Mouse (Mus musculus) cerebellum, postnatal 10 days (tissue): ENCODE results near the gene Aurkaip1.
A peak's percentile ranks its signal among the peaks of the same experiment; 100 is the strongest.
"Not testable (repeated sequence)": the region's sequence is repeated elsewhere in the genome, so short reads cannot be mapped to it uniquely, and the experiment has no call there.

Experiments
- DNase-seq, 2 experiments: peaks; one replicate each; pipeline ENCODE4 v3.0.0; 2021; ENCODE audit warnings: mixed read lengths in 2 of 2

Aurkaip1 gene

DNA sequence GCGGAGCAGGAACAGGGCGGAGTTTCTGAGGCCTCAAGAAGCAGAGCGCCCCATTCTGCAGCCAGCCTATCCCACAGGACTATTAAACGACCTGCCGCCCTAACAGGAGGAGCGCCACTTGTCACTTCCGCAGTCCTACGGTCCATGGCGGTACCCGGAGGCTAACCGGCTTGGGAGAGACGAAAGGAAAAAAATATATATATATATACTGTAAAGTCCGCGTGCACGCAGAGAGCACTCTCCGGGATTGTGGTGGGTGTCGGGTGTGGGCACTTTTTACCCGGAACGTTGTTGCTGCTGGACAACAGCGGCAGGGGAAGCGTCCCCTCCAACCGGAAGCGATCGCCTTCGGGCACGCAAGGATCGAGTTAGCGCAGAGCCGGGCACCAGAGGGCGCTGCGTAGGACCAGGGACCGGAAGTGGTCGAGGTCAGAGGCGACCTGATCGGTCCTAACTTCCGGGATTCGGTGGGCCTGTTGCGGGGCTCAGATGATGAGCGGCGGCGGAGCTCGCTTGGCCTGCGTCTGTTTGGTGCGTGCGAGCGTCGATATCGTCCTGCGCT, at the start of gene Aurkaip1:
Gene Aurkaip1 (plus strand): TSS at position 68 of the 562 bp plus-strand sequence.
- peak; percentile 99 for DNase-seq

DNA sequence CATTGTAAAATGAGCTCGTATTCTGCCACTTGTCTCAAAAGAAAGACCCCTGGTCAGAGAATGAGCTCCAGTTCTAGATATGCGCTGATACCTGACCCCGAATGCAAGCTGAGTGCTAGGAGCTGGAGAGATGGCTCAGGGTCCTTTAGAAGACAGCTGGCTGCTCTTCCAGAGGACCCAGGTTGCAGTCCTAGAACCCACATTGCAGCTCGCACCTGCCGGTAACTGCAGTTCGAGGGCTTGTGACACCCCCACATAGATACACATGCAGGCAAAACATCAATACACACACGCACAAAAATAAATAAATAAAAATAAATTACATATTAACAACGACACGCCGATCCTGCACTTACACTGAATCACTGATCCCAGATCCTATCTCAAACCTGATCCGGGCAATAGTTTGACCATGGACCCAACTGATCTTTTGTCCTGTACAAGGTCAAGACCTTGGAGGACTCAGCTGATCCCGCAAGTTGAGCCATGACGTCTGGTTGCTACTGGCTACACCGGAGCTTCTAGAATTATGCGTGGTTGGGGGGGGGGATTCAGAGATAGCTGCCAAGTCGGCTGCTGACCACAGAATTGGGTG, 47.5 kb upstream of the Aurkaip1 start:
- DNase-seq = no peak

DNA sequence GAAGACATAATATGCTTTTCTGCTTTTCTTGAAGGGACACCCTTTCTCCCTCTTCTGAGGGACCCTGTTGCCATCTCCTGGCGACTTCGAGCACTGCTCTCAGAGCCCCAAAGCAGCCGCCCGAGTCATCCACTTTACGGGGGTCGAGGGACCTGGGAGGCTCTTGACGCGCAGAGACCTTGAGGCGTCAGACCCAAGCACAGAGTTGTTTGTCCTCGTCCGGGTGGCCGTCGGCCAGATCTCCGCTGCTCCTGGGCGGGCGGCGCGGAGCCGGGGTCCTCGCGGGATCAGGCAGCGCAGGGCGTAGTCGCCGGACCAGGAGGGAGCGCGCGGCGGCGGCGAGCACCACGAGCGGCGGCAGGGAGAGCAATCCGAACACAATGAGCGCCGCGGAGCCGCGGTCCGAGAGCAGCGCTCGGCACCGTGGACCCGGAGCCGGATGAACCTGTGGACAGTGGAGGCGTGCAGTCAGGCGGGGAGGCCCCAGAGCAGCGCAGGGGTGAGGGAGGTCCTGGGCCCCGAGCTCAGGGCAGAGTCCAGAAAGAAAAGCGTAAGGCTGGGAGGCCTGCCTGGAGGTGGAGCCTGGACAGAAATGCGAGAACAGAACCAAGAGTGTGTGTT, 46.9 kb upstream of the Aurkaip1 start:
- DNase-seq = peak; percentile 93

DNA sequence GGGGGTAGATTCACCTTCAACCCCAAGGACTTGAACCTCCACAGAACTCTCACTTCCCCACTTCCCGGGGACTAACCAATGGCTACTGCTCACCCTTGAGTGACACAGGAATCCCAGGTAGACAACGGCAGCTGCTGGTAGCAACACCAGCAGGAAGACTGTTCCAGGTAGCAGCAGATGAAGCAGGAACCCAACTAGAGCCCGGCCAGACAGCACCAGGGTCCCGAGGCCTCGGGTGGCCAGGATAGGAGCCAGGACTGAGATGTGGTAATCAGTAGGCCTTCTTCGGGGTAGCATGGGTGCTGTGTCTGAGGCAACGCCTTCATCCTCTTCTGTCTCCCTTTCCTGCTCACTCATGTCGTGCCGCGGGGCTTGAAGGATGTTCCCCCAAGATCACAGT, 45.8 kb upstream of the Aurkaip1 start:
- DNase-seq = no peak

DNA sequence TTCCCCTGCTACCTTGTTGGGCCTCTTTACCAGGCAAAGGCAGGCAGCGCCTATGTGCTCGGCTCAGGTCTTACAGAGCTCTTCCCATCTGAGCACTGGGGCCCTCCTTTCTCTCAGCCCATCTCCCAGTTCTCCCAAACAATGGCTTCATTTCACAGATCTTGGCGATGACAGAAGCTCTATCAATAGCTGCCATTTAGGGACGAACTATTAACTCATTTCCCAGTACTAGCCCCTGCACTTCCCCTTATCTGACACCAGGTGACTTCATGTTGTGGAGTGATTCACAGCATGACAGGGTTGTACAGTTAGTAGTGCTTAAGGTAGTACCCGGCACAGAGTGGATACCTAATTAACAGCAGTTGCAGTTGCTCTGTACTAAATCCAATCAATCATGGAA, 45.3 kb upstream of the Aurkaip1 start, which contains the start of gene Tmem88b:
Gene Tmem88b (minus strand): TSS at position 56 of the 400 bp plus-strand sequence.
- DNase-seq = no peak

DNA sequence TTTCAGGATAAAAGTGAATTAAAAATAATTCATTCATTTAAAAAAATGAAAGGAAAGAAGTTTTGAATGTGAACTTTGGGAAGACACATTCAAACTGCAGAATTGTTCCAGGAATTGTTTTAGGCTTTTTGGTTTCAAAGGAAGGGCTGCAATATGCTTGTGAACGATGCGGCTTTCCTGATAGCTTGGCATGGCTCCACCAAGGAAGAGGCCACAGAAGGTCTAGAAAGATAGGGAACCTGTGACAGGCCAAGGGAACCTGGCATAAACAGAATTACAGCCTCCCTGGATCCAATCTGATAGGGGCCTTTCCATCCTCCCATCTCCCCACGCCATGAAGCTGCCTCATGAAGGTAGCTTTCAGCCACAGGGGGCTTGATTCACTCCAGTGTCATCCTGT, 42.8 kb upstream of the Aurkaip1 start:
- DNase-seq = no peak

DNA sequence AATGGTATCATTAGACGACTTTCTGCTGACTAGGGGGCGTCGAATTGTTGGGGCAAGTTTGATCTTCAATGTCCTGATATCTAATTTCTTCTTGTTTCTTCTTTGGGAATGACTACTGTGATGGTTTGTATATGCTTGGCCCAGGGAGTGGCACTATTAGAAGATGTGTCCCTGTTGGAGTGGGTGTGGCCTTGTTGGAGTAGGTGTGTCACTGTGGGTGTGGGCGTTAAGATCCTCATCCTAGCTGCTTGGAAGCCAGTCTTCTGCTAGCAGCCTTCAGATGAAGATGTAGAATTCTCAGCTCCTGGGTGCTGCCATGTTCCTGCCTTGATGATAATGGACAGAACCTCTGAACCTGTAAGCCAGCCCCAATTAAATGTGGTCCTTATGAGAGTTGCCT, 42.2 kb upstream of the Aurkaip1 start:
- DNase-seq = not testable (repeated sequence)

DNA sequence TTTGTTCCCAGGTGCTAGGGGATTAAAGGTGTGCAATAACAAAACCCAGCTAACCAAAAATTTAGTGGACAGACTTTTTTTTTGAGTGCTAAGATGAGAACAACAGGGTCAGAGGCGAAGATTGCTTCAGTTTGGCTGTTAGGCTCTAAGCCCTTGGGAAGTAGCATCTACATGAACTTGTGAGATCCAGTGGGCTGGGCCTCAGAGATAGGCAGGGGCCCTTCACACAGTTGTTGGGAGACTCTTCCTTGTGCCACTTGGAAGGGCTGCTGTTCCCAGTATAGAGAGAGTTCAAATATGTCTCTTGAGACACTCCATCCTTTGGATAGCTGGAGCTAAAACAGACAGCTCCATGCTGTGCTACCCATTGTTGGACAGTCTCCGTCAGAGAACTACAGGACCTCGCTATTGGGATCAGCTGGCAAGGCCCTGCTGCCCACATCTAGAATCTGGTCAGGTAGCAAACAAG, 41.0 kb upstream of the Aurkaip1 start, which contains the start of gene Ankrd65:
Gene Ankrd65 (plus strand): TSS at position 419 of the 469 bp plus-strand sequence.
- DNase-seq = no peak

DNA sequence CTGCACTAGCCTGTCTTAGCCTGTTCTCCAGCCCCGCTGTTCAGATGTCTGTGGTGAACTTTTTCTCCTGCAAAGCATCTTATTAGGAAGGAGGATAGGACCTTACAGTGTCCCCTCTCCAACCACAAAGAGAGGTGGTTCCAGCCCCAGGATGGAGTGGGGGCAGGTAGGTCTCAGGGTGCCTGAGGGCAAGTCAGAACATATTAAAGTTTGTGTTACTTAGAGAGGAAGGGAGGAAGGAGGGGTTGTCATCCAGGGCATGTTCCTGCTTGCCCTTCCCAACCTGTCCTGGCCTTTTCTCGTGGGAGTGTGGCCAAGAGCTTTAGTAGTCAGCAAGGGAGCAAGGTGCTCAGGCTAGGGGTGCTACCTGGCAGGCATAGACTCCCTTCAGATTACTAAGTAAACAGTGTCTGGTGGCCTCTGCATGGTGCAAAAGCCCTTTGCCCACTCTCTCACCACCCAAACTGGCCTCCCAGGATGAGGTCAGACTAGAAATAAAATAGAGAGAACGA, 40.4 kb upstream of the Aurkaip1 start:
- no peak for DNase-seq

DNA sequence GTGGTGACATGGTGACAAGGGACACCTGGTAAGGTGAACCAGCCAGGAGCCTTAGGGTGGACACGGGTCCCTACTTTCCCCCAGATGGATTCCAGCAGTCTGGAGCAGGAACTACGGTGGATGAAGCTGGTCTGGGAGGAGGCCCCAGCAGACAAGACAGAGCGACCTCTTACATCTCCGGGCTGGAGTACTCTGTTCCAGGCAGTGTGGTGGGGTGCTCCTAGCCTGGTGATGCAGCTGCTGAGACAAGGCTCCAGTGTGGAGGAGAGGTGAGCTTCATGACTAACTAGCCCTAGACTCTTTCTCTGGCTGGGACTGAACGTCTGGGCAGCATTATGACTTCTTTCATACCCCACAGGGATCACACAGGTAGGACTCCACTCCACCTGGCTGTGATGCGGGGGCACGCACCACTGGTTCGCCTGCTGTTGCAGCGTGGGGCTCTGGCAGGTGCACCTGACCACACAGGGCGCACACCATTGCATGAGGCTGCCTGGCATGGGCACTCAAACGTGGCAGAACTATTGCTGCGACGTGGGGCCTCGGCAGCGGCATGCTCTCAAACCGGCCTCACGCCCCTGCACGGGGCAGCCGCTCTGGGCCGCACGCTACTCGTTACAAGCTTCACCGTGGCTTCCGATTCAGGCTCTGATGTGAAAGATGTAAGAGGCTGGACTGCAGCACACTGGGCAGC, 39.7 kb upstream of the Aurkaip1 start:
- DNase-seq = no peak

DNA sequence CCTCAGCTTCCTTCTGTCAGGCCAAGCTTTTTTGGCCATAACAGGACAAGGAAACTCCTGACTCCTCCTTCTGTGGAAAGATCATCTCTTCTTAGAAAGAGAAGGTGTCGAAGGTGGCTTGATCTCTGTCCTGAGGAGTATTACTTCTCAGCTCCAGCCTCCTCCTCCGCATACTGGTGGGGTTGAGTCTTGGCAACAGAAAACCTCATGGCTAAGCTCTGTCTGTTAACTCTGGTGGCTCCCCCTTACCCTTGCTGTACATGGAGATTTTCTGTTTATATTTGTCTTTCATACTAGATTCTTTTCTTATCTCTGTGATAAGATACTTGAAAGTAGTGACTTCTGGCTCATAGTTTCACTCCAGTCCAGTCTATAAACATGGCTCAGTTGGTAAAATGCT, 37.3 kb upstream of the Aurkaip1 start:
- no peak for DNase-seq

DNA sequence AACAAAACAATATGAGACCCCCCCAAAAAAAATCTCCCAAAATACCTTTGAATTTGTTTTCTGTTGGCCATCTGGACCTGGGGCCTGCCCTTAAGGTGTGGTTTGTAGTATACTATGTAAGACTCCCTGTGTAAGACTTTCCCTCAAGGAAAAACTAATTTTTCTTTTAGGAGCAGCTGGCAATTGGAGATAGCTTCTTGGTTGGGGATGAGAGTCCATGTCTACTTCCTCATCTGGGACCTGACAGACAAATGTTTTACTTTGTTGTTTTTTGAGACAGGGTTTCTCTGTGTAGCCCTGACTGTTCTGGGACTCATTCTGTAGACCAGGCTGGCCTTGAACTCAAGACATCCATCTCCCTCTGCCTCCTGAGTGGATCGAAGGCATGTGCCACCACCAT, 29.0 kb upstream of the Aurkaip1 start:
- DNase-seq = no peak

DNA sequence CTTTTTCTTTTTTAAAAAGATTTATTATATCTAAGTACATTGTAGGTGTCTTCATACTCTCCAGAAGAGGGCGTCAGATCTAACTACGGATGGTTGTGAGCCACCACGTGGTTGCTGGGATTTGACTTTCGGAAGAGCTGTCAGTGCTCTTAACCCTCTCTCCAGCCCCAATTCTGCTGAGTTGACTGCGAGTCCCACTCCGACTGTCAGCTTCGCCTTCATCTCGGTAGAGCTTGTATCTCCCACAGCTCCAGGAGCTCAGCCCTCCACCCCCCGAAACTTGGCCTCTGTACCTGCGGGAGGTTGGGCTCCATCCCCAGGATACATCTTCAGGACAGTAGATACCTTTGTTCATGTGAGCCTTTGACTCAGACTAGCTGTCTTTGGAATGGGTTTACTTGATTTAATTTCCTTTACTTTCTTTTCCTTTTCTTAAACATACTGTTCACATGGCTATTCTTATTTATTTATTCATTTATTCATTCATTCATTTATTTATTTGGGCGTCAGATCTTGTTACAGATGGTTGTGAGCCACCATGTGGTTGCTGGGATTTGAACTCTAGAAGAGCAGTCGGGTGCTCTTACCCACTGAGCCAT, 28.2 kb upstream of the Aurkaip1 start, which contains the start of gene Mrpl20:
Gene Mrpl20 (plus strand): TSS at position 138 of the 599 bp plus-strand sequence.
- no peak for DNase-seq

DNA sequence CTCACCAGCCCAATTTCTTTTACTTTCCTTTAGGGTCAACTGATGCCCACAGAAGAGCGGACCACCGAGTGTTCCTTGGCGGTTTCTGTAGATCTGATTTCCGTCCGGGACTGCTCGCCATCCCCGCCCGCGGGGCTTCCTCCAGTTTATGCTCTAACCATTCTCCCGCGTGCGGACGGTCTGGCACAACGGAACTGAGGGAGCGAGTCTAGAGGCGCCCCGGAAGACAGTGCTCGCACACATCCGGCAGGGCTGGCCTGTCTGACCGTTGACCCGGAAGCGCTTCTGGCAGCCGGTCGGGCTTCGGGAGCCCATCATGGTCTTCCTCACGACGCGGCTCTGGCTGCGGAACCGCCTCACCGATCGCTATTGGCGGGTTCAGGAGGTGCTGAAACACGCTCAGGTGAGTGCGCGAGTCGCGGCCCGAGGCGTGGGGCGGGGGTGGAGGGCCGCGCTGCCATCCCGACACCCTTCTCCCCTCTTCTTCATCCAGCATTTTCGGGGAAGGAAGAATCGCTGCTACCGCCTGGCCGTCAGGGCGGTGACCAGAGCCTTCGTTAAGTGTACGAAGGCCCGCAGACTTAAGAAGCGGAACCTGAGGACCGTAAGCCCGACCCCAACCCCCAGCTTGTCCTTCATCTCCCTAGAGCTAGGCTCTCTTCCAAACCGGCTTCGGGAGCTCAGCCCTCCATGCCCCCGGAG, 27.6 kb upstream of the Aurkaip1 start:
- peak; percentile 99 for DNase-seq

DNA sequence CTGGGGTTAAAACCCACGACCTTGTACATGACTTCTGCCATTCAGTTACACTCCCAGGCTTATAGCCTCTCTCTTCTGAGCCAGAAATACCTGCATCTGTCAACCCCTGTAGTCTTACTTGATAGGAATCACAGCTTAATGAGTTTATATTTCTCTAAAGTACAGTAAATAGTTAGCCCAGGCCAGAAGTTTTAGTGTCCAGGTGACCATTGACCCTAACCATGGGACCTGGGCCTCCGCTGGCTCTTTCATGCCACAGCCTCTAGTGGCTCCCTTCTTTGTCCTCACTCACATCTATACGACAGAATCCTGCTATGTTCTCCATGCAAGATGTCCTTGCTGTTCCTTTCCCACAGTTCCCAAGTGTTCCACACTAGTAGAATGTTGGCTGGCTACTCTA, 23.2 kb upstream of the Aurkaip1 start:
- no peak for DNase-seq

DNA sequence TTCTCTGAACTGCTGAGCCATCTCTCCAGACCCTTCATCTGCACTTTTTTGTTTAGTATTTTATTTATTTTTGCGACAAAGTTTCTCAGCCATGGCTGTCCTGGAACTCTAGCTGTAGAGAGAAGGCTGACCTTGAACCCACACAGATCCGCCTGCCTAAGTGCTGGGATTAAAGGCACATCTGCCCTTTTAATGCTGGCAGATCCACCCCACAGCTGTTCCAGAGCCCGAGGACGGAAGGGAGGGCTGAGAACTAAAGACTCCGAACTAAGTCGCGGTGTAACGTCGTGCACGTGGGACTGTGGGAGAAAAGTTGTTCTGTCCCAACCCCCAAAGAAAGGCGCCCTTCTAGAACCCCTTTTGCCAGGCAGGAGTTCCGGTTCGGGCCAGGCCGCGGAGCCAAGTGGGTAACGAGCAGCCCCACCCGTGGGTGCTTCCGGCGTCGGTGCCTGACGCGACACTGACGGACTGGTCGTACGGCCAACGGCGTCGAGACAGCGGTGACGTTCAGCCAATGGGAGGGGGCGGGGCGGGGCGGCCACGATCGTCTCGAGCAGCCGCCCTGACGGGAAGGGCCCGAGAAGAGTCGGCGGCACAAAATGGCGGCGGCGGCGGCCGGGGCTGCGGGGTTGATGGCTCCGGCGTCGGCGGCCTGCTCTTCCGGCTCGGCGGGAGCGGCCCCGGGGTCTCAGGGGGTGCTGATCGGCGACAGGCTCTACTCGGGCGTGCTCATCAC, 19.0 kb upstream of the Aurkaip1 start, which contains the start of gene Ccnl2:
Gene Ccnl2 (plus strand): TSS at position 561 of the 736 bp plus-strand sequence.
- peak; percentile 95 to 97 for DNase-seq

DNA sequence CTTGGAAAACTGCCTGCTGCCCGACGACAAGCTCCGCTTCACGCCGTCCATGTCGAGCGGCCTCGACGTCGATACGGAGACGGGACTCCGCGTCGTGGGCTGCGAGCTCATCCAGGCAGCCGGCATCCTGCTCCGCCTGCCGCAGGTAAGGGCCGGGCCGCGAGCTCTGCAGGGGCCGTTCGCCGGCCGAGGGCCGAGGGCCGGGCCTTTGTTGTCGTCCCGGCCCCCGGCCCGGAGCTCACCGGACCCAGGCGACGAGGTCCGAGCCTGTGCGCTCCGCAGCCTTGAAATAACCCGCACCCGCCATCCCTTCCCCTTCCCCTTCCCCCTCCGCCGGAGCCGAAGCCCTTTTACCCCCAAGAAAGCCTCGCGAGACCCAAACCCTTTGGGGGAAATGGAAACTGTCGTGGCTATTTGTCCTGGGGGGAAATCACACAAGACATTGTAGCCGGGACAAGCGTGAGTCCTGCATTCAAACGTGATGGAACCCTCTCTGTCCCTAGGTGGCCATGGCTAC, 18.3 kb upstream of the Aurkaip1 start:
- DNase-seq = peak; percentile 56 to 69

DNA sequence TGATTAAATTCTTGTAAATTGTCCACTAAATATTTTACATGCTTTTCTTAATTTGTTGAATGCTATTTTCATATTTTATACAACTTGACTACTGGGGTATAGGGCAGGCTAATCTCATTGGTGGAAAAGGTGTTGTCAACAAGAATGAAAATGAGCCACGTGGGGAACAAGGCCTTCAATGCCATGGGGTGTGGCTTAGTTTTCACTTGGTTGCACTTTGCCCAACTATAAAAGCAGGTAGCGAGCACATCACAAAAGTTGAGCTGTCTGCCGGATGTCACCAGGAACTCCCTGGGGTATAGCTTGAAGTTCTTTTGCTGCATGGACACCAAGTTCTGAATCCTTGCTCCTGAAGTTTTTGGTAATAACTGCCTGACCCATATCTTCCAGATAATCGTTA, 13.5 kb upstream of the Aurkaip1 start:
- no peak for DNase-seq

DNA sequence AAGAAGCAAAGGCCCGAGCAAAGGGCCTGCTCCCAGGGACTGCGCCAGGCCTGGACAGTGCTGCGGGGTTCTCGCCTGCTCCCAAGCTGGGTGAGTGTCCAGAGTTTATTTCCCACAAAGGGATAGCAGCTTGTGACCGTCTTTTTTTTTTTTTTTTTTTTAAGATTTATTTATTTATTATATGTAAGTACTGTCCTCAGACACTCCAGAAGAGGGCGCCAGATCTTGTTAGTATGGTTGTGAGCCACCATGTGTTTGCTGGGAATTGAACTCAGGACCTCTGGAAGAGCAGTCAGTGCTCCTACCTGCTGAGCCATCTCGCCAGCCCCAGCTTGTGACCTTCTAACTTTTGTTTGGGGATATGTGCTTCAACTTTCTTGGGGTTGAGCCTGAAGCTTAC, 10.0 kb upstream of the Aurkaip1 start:
- DNase-seq = peak; percentile 39 to 60

DNA sequence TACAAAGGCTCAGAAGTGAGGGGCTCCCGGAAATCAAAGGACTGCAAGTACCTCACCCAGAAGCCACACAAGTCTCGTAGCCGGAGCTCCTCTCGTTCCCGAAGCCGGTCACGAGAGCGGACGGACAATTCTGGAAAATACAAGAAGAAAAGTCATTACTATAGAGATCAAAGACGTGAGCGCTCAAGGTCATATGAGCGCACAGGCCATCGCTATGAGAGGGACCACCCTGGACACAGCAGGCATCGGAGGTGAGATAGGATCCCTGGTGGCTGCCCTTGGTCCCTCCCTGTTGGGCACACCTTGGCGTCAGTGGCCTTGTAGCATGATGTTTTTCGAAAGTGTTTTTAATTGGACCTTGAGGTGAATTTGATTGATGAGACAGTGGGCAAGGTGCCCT, 7.6 kb upstream of the Aurkaip1 start:
- no peak for DNase-seq

DNA sequence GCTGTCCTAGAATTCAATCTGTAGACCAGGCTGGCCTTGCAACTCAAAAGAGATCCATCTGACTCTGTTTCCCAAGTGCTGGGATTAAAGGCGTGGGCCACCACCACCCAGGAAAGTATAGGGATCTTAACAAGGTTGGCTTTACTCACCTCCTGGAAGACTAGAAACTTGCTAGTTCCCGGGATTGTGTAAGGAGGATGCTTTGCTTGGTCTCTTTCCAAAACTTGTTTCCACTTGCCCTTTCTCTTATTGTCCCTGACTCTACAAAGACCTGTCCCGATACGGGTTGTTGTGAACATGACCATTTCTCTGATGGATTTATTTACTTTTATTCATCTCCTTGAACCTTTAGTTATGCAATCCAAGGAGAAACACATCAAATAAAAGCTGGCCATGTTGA, 1.2 kb upstream of the Aurkaip1 start:
- no peak for DNase-seq
